Mouse (Mus musculus) megakaryocyte, adult 5-6 weeks (primary cell): ENCODE data around the gene Ankrd33b. TPM values are rescaled to one million over a fixed set of nuclear protein-coding genes. Genes with fewer than 3 reads are reported as not detected.

Experiments used
- ATAC-seq: 2 replicates; pipeline ENCODE4 v1.8.0; 2016; ENCODE audit warnings: mild to moderate bottlenecking, inconsistent platforms; ENCODE audit not compliant: poor library complexity, severe bottlenecking
- total RNA-seq, 2 experiments: library from RNA; stranded (forward) in 1 of 2; stranded (reverse) in 1 of 2; fragments of 153-499, 151-499 nt in 1 of 2; fragments of 221-1000, 200-1000 nt in 1 of 2; gene quantifications; 2 replicates each; pipeline versions ENCODE4 v1.2.3 to v1.2.4; 2015 to 2017

Gene Ankrd33b
- total RNA-seq, 2 experiments from 2014 or later = 4.8 to 9.1 TPM

GRCm38 (mm10) chr15:31272695-31273094 lies 94.8 kb downstream of the Ankrd33b start:
- ATAC-seq = no peak

- no peak for ATAC-seq
Measured at GRCm38 (mm10) chr15:31269558-31269957, 98.0 kb downstream of the Ankrd33b start.

GRCm38 (mm10) chr15:31268148-31268547 lies 99.4 kb downstream of the Ankrd33b start:
- no peak for ATAC-seq

- no peak for ATAC-seq
Measured at GRCm38 (mm10) chr15:31265845-31266244, 101.7 kb downstream of the Ankrd33b start.

GRCm38 (mm10) chr15:31265404-31265803 lies 102.1 kb downstream of the Ankrd33b start:
- no peak for ATAC-seq

GRCm38 (mm10) chr15:31264827-31265226 lies 102.7 kb downstream of the Ankrd33b start:
- ATAC-seq = peak; percentile 80

GRCm38 (mm10) chr15:31262361-31262760 lies 105.2 kb downstream of the Ankrd33b start:
- no peak for ATAC-seq

GRCm38 (mm10) chr15:31261094-31261493 lies 106.4 kb downstream of the Ankrd33b start:
- ATAC-seq = no peak

- no peak for ATAC-seq
Measured at GRCm38 (mm10) chr15:31258693-31259439, 108.7 kb downstream of the Ankrd33b start.

- ATAC-seq = no peak
Measured at GRCm38 (mm10) chr15:31258029-31258692, 109.4 kb downstream of the Ankrd33b start.

- no peak for ATAC-seq
Measured at GRCm38 (mm10) chr15:31257329-31257728, 110.2 kb downstream of the Ankrd33b start.

- no peak for ATAC-seq
Measured at GRCm38 (mm10) chr15:31255762-31256161, 111.8 kb downstream of the Ankrd33b start.

- ATAC-seq = no peak
Measured at GRCm38 (mm10) chr15:31254939-31255535, 112.5 kb downstream of the Ankrd33b start.

- no peak for ATAC-seq
Measured at GRCm38 (mm10) chr15:31253963-31254362, 113.6 kb downstream of the Ankrd33b start.

GRCm38 (mm10) chr15:31253380-31253779 lies 114.1 kb downstream of the Ankrd33b start:
- ATAC-seq = no peak

GRCm38 (mm10) chr15:31252590-31253311 lies 114.8 kb downstream of the Ankrd33b start:
- no peak for ATAC-seq

- ATAC-seq = no peak
Measured at GRCm38 (mm10) chr15:31251189-31251588, 116.3 kb downstream of the Ankrd33b start.

- ATAC-seq = no peak
Measured at GRCm38 (mm10) chr15:31250676-31251075, 116.8 kb downstream of the Ankrd33b start.

- no peak for ATAC-seq
Measured at GRCm38 (mm10) chr15:31250027-31250426, 117.5 kb downstream of the Ankrd33b start.

GRCm38 (mm10) chr15:31248882-31249281 lies 118.6 kb downstream of the Ankrd33b start:
- peak; percentile 55 for ATAC-seq

GRCm38 (mm10) chr15:31247035-31247434 lies 120.5 kb downstream of the Ankrd33b start:
- no peak for ATAC-seq
